Mouse (Mus musculus): ENCODE results near the gene Fam19a5.

Gene Fam19a5

GRCm38 (mm10) chr15:87543599-87544338 is at the start of gene Fam19a5:
Fam19a5 (plus strand) TSS chr15:87544299.
- peak; percentile 43 to 58 for DNase-seq

- no peak for DNase-seq
Measured at GRCm38 (mm10) chr15:87501737-87502136, 42.4 kb upstream of the Fam19a5 start.

GRCm38 (mm10) chr15:87507349-87507748 is 36.8 kb upstream of the Fam19a5 start:
- DNase-seq: no peak

- DNase-seq: no peak
Measured at GRCm38 (mm10) chr15:87510886-87511285, 33.2 kb upstream of the Fam19a5 start.

GRCm38 (mm10) chr15:87518161-87518560 is 25.9 kb upstream of the Fam19a5 start:
- no peak for DNase-seq

GRCm38 (mm10) chr15:87529271-87529670 is 14.8 kb upstream of the Fam19a5 start:
- no peak for DNase-seq

- no peak for DNase-seq
Measured at GRCm38 (mm10) chr15:87541656-87542055, 2.4 kb upstream of the Fam19a5 start.

GRCm38 (mm10) chr15:87544401-87545129 is 466 bp downstream of the Fam19a5 start:
- peak; percentile 75 to 80 for DNase-seq

GRCm38 (mm10) chr15:87545130-87545642 is 1.1 kb downstream of the Fam19a5 start:
- DNase-seq: no peak

- no peak for DNase-seq
Measured at GRCm38 (mm10) chr15:87545731-87546360, 1.7 kb downstream of the Fam19a5 start.

- peak; percentile 52 to 65 for DNase-seq
Measured at GRCm38 (mm10) chr15:87547022-87547421, 2.9 kb downstream of the Fam19a5 start.

GRCm38 (mm10) chr15:87549724-87550123 is 5.6 kb downstream of the Fam19a5 start:
- DNase-seq: no peak

- DNase-seq: no peak
Measured at GRCm38 (mm10) chr15:87550756-87551155, 6.7 kb downstream of the Fam19a5 start.

- DNase-seq: no peak
Measured at GRCm38 (mm10) chr15:87551556-87551955, 7.5 kb downstream of the Fam19a5 start.

- no peak for DNase-seq
Measured at GRCm38 (mm10) chr15:87555811-87556210, 11.7 kb downstream of the Fam19a5 start.

GRCm38 (mm10) chr15:87564331-87564730 is 20.2 kb downstream of the Fam19a5 start:
- no peak for DNase-seq

- DNase-seq: peak; percentile 60 to 75
Measured at GRCm38 (mm10) chr15:87566040-87566929, 22.2 kb downstream of the Fam19a5 start.

GRCm38 (mm10) chr15:87570182-87570581 is 26.1 kb downstream of the Fam19a5 start:
- peak in 1 of 2 experiments; percentile 11 for DNase-seq

GRCm38 (mm10) chr15:87579861-87580260 is 35.8 kb downstream of the Fam19a5 start:
- DNase-seq: no peak

- no peak for DNase-seq
Measured at GRCm38 (mm10) chr15:87583921-87584621, 40.0 kb downstream of the Fam19a5 start.

GRCm38 (mm10) chr15:87590975-87591374 is 46.9 kb downstream of the Fam19a5 start:
- DNase-seq: no peak

GRCm38 (mm10) chr15:87596731-87597130 is 52.6 kb downstream of the Fam19a5 start:
- peak; percentile 34 to 57 for DNase-seq
